Mouse (Mus musculus): Measurements from ENCODE around the gene Tacc2. TPM values are rescaled to one million over a fixed set of nuclear protein-coding genes. Genes with fewer than 3 reads are reported as not detected.

Gene Tacc2
- total and polyA plus RNA-seq, 2 experiments, result 10.0 to 14.3 TPM

- H3K4me3 ChIP-seq (ENCODE audit: insufficient read depth, low read depth, low read length), result no peak overlapping the region
- H3K27ac ChIP-seq (replicated peaks; ENCODE audit: insufficient read depth, low read depth, low read length), result no peak overlapping the region
- WGBS, result 33% methylated on average over 10 of the region's 10 CpGs
- no peak for TF ChIP-seq CTCF (IDR thresholded peaks at IDR 0.05; ENCODE audit: low read depth, low read length)
- no peak for TF ChIP-seq POLR2A (IDR thresholded peaks at IDR 0.05; ENCODE audit: extremely low read depth, insufficient read depth, low read length)
- no peaks in the 10 kb centered on the region for H3K36me3 ChIP-seq (ENCODE audit: control insufficient read depth, insufficient read depth, low read length)
- H3K79me2 ChIP-seq (ENCODE audit: control insufficient read depth, insufficient read depth, low read length), result no peaks in the 10 kb centered on the region
- no peak overlapping the region for H3K9ac ChIP-seq (ENCODE audit: low read depth, low read length)
- DNase-seq (ENCODE audit: extremely low read depth, low read depth, low spot score), result no peak
- no peaks in the 10 kb centered on the region; the same call in 1 of the 2 replicates for H3K4me1 ChIP-seq (ENCODE audit: control insufficient read depth, insufficient read depth, low read length)
- H3K27me3 ChIP-seq (ENCODE audit: control insufficient read depth, insufficient read depth, low read length), result peaks cover 3% of the 10 kb centered on the region; the same call in 1 of the 2 replicates
Measured at GRCm38 (mm10) chr7:130799418-130799817, 222.2 kb downstream of the Tacc2 start.

- Histone ChIP-seq H3K27ac (replicated peaks; ENCODE audit: insufficient read depth, low read depth, low read length) (no peak overlapping the region), H3K36me3 (ENCODE audit: control insufficient read depth, insufficient read depth, low read length) (no peaks in the 10 kb centered on the region), H3K4me3 (ENCODE audit: insufficient read depth, low read depth, low read length) (no peak overlapping the region), H3K4me1 (ENCODE audit: control insufficient read depth, insufficient read depth, low read length) (no peaks in the 10 kb centered on the region; the same call in 1 of the 2 replicates), H3K9ac (ENCODE audit: low read depth, low read length) (no peak overlapping the region), H3K79me2 (ENCODE audit: control insufficient read depth, insufficient read depth, low read length) (no peaks in the 10 kb centered on the region), H3K27me3 (ENCODE audit: control insufficient read depth, insufficient read depth, low read length) (peaks cover 5% of the 10 kb centered on the region; the same call in 1 of the 2 replicates)
- no peak for DNase-seq (ENCODE audit: extremely low read depth, low read depth, low spot score)
- 37% methylated on average over 4 of the region's 4 CpGs for WGBS
- no peak for TF ChIP-seq POLR2A (IDR thresholded peaks at IDR 0.05; ENCODE audit: extremely low read depth, insufficient read depth, low read length)
- no peak for TF ChIP-seq CTCF (IDR thresholded peaks at IDR 0.05; ENCODE audit: low read depth, low read length)
Measured at GRCm38 (mm10) chr7:130800681-130801080, 223.4 kb downstream of the Tacc2 start.

DNA sequence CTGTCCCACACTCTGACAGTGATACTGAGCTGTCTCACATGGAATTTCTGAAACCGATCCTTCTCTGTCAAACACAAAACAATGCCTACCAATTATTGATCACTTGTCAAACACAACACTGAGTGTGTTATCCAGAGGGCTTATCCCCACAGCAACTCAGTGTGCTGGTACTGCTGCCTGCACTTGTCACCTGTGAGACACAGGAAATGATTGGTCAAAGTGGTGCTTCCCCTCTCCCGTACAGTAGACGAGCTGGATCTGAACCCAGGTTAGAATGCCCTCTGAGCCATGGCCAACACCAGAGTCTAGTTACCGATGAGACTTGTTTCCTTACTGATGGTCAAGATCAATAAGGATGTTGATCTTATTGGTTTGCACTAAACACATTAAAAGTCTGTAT lies 224.6 kb downstream of the Tacc2 start:
- Histone ChIP-seq H3K4me1 (ENCODE audit: control insufficient read depth, insufficient read depth, low read length) (no peaks in the 10 kb centered on the region; the same call in 1 of the 2 replicates), H3K4me3 (ENCODE audit: insufficient read depth, low read depth, low read length) (no peak overlapping the region), H3K79me2 (ENCODE audit: control insufficient read depth, insufficient read depth, low read length) (no peaks in the 10 kb centered on the region), H3K27me3 (ENCODE audit: control insufficient read depth, insufficient read depth, low read length) (peaks cover 5% of the 10 kb centered on the region; the same call in 1 of the 2 replicates), H3K27ac (replicated peaks; ENCODE audit: insufficient read depth, low read depth, low read length) (no peak overlapping the region), H3K9ac (ENCODE audit: low read depth, low read length) (no peak overlapping the region), H3K36me3 (ENCODE audit: control insufficient read depth, insufficient read depth, low read length) (no peaks in the 10 kb centered on the region)
- DNase-seq (ENCODE audit: extremely low read depth, low read depth, low spot score), result no peak
- TF ChIP-seq POLR2A (IDR thresholded peaks at IDR 0.05; ENCODE audit: extremely low read depth, insufficient read depth, low read length), result no peak
- TF ChIP-seq CTCF (IDR thresholded peaks at IDR 0.05; ENCODE audit: low read depth, low read length), result no peak
- WGBS, result 54% methylated on average over 4 of the region's 4 CpGs

- 94% methylated on average over 8 of the region's 8 CpGs for WGBS
- DNase-seq (ENCODE audit: extremely low read depth, low read depth, low spot score), result no peak
- no peak overlapping the region for H3K27ac ChIP-seq (replicated peaks; ENCODE audit: insufficient read depth, low read depth, low read length)
Measured at GRCm38 (mm10) chr7:130803251-130803825, 226.1 kb downstream of the Tacc2 start.

DNA sequence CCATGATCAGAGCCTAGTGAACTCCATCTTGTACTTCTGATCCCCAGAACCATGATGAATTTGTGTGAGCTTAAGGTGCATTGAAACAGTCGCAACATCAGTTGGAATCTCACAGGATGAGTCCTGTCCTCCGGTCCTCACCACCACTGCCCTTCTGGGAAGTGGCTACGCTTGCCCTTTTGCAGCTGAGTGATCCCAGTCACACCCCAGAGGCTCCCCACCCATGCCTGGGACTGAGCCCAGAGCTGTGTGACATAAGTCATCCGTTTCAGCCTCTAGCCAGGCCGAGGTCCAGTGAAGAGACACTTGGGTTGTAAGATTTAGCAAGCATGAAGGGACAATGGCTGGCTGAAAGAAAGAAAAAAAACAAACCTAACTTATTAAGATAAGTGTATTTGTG lies 227.8 kb downstream of the Tacc2 start:
- H3K4me1 ChIP-seq (ENCODE audit: control insufficient read depth, insufficient read depth, low read length), result no peaks in the 10 kb centered on the region
- no peaks in the 10 kb centered on the region for H3K36me3 ChIP-seq (ENCODE audit: control insufficient read depth, insufficient read depth, low read length)
- TF ChIP-seq POLR2A (IDR thresholded peaks at IDR 0.05; ENCODE audit: extremely low read depth, insufficient read depth, low read length), result no peak
- no peak for TF ChIP-seq CTCF (IDR thresholded peaks at IDR 0.05; ENCODE audit: low read depth, low read length)
- H3K27ac ChIP-seq (replicated peaks; ENCODE audit: insufficient read depth, low read depth, low read length), result no peak overlapping the region
- no peak overlapping the region for H3K4me3 ChIP-seq (ENCODE audit: insufficient read depth, low read depth, low read length)
- no peak for DNase-seq (ENCODE audit: extremely low read depth, low read depth, low spot score)
- H3K27me3 ChIP-seq (ENCODE audit: control insufficient read depth, insufficient read depth, low read length), result 0 out of 2 replicates have a peak, but pooled peaks cover 2% of the 10 kb centered on the region
- no peak overlapping the region for H3K9ac ChIP-seq (ENCODE audit: low read depth, low read length)
- 83% methylated on average over 5 of the region's 5 CpGs for WGBS
- no peaks in the 10 kb centered on the region for H3K79me2 ChIP-seq (ENCODE audit: control insufficient read depth, insufficient read depth, low read length)

More at GRCm38 (mm10) chr7:130803251-130803825, 226.1 kb downstream of the Tacc2 start:
- Histone ChIP-seq H3K27me3 (ENCODE audit: control insufficient read depth, insufficient read depth, low read length) (0 out of 2 replicates have a peak, but pooled peaks cover 2% of the 10 kb centered on the region), H3K79me2 (ENCODE audit: control insufficient read depth, insufficient read depth, low read length) (no peaks in the 10 kb centered on the region), H3K4me3 (ENCODE audit: insufficient read depth, low read depth, low read length) (no peak overlapping the region), H3K4me1 (ENCODE audit: control insufficient read depth, insufficient read depth, low read length) (no peaks in the 10 kb centered on the region; the same call in 1 of the 2 replicates), H3K36me3 (ENCODE audit: control insufficient read depth, insufficient read depth, low read length) (no peaks in the 10 kb centered on the region), H3K9ac (ENCODE audit: low read depth, low read length) (no peak overlapping the region)
- TF ChIP-seq CTCF (IDR thresholded peaks at IDR 0.05; ENCODE audit: low read depth, low read length) (no peak), POLR2A (IDR thresholded peaks at IDR 0.05; ENCODE audit: extremely low read depth, insufficient read depth, low read length) (no peak)

- 82% methylated on average over 8 of the region's 8 CpGs for WGBS
- H3K27me3 ChIP-seq (ENCODE audit: control insufficient read depth, insufficient read depth, low read length), result 0 out of 2 replicates have a peak, but pooled peaks cover 2% of the 10 kb centered on the region
Measured at GRCm38 (mm10) chr7:130807749-130808148, 230.5 kb downstream of the Tacc2 start.

More at GRCm38 (mm10) chr7:130807749-130808148, 230.5 kb downstream of the Tacc2 start:
- no peak for DNase-seq (ENCODE audit: extremely low read depth, low read depth, low spot score)
- Histone ChIP-seq H3K9ac (ENCODE audit: low read depth, low read length) (no peak overlapping the region), H3K36me3 (ENCODE audit: control insufficient read depth, insufficient read depth, low read length) (no peaks in the 10 kb centered on the region), H3K79me2 (ENCODE audit: control insufficient read depth, insufficient read depth, low read length) (no peaks in the 10 kb centered on the region), H3K4me1 (ENCODE audit: control insufficient read depth, insufficient read depth, low read length) (no peaks in the 10 kb centered on the region), H3K4me3 (ENCODE audit: insufficient read depth, low read depth, low read length) (no peak overlapping the region), H3K27ac (replicated peaks; ENCODE audit: insufficient read depth, low read depth, low read length) (no peak overlapping the region)
- TF ChIP-seq POLR2A (IDR thresholded peaks at IDR 0.05; ENCODE audit: extremely low read depth, insufficient read depth, low read length) (no peak), CTCF (IDR thresholded peaks at IDR 0.05; ENCODE audit: low read depth, low read length) (no peak)

All from liver, adult 2 months (tissue).